ENCODE assay signal across 9 mouse cellular contexts in the genomic region with DNA sequence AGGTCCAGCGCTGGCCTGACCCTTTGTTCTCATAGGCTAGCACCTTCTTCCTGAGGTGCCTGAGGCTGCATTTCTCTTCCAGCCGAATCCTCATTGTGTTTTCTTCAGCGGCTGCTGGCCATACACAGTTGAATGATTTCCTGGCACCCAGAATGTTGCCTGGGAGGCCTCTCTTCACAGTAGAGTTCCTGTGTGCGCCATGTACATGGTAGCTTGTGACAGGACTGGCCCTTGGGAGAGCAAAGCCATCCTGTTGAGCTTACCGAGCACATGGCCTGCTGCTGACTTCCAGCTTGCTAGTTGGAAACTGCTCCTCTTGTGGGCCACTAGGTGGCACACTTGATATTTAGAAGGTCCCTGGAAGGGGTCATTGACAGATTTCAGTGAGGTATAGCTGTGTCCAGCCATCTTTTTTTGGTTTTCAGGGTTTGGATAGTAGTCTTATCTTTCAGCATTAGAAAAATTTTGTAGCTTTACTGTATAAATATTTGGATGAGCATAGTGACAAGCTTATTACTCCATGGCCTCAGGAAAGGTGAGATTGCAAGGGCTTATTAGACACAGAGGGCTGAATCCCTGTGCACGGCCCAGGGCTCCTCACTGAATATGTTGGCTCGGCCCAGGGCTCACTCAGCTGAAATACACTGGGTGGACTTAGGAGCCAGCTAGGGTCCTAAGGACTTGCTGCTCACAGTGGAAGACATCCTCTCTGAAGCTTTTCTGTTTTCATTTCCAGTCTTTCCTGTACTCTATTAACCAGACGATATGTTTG. TPM values are rescaled to one million over a fixed set of nuclear protein-coding genes. Genes with fewer than 3 reads are reported as not detected.
DNase-seq lines count a peak whose midpoint lies in the region; ATAC-seq and TF ChIP-seq lines count a peak whose summit lies in the region.
"Had no signal": no experiment of that assay in that cellular context is flagged by ENCODE, and none has a peak within 500 bp of the region (broad histone marks: within the 10 kb centered on the region; RNA-seq: fewer than 3 reads in every experiment).

No protein-coding gene starts in this region.

- H3K9ac ChIP-seq in heart, postnatal 0 days (replicated peaks; ENCODE audit: low read depth, low read length): no peak overlapping the region
- no peak overlapping the region for H3K9ac ChIP-seq in midbrain, postnatal 0 days (replicated peaks; ENCODE audit: low read length, poor library complexity, severe bottlenecking)
- H3K9ac ChIP-seq: limb, embryonic 15.5 days had no signal

- H3K9me3 ChIP-seq in E14TG2a.4 (ENCODE audit: low read length): no peaks in the 10 kb centered on the region
- H3K9me3 ChIP-seq in heart, postnatal 0 days (replicated peaks; ENCODE audit: control insufficient read depth, low read length): no peaks in the 10 kb centered on the region
- no peaks in the 10 kb centered on the region for H3K9me3 ChIP-seq in midbrain, postnatal 0 days (ENCODE audit: low read length)
- H3K9me3 ChIP-seq: limb, embryonic 15.5 days had no signal

- TF ChIP-seq EP300 in heart, postnatal 0 days (IDR thresholded peaks at IDR 0.05; ENCODE audit: low read depth): no peak

- no peak overlapping the region for H3K4me2 ChIP-seq in heart, postnatal 0 days (ENCODE audit: low read depth, low read length)
- no peak overlapping the region for H3K4me2 ChIP-seq in midbrain, postnatal 0 days (ENCODE audit: low read depth, low read length, poor library complexity, severe bottlenecking)
- H3K4me2 ChIP-seq: limb, embryonic 15.5 days had no signal

- no peak overlapping the region for H3K27ac ChIP-seq in heart, postnatal 0 days (ENCODE audit: low read depth)
- no peak overlapping the region for H3K27ac ChIP-seq in midbrain, postnatal 0 days (ENCODE audit: low read depth, low read length)
- H3K27ac ChIP-seq: limb, embryonic 15.5 days had no signal

- H3K27me3 ChIP-seq in E14TG2a.4 (ENCODE audit: insufficient read depth, low read length): no peaks in the 10 kb centered on the region
- H3K27me3 ChIP-seq in heart, postnatal 0 days (ENCODE audit: control insufficient read depth, insufficient read depth, low read length): no peaks in the 10 kb centered on the region
- H3K27me3 ChIP-seq in midbrain, postnatal 0 days (ENCODE audit: insufficient read depth, low read length): no peaks in the 10 kb centered on the region
- H3K27me3 ChIP-seq: limb, embryonic 15.5 days had no signal

- peaks cover 17% of the 10 kb centered on the region for H3K4me1 ChIP-seq in E14TG2a.4 (replicated peaks; ENCODE audit: low read depth, low read length)
- H3K4me1 ChIP-seq in heart, postnatal 0 days (ENCODE audit: control insufficient read depth, insufficient read depth): no peaks in the 10 kb centered on the region
- H3K4me1 ChIP-seq in midbrain, postnatal 0 days (ENCODE audit: insufficient read depth, low read length): no peaks in the 10 kb centered on the region
- H3K4me1 ChIP-seq: limb, embryonic 15.5 days had no signal

- TF ChIP-seq CTCF in E14TG2a.4 (conservative IDR thresholded peaks at IDR 0.05; ENCODE audit: low read length): peak; percentile 73
- peak; percentile 92 for TF ChIP-seq CTCF in heart, postnatal 0 days (IDR thresholded peaks at IDR 0.05; ENCODE audit: low read depth)
- TF ChIP-seq CTCF in midbrain, postnatal 0 days (IDR thresholded peaks at IDR 0.05): peak; percentile 94

- no peak overlapping the region for H3K4me3 ChIP-seq in E14TG2a.4 (replicated peaks; ENCODE audit: low read length)
- H3K4me3 ChIP-seq in heart, postnatal 0 days (ENCODE audit: low read depth, low read length): no peak overlapping the region
- no peak overlapping the region for H3K4me3 ChIP-seq in midbrain, postnatal 0 days (ENCODE audit: low read depth, low read length)
- H3K4me3 ChIP-seq: limb, embryonic 15.5 days had no signal

- 64% methylated on average over 8 of the region's 8 CpGs for WGBS in heart, postnatal 0 days
- 65% methylated on average over 8 of the region's 8 CpGs for WGBS in midbrain, postnatal 0 days

- peak; percentile 66 for ATAC-seq in heart, postnatal 0 days (ENCODE audit: insufficient read depth, low read depth)
- ATAC-seq in midbrain, postnatal 0 days (ENCODE audit: low FRiP score): peak; percentile 58; the same call in 1 of the 2 replicates

- H3K36me3 ChIP-seq in E14TG2a.4 (ENCODE audit: insufficient read depth, low read length): peaks cover 88% of the 10 kb centered on the region
- H3K36me3 ChIP-seq in heart, postnatal 0 days (replicated peaks; ENCODE audit: control insufficient read depth, insufficient read depth, low read length): peaks cover 55% of the 10 kb centered on the region
- H3K36me3 ChIP-seq in midbrain, postnatal 0 days (ENCODE audit: insufficient read depth, low read length): peaks cover 43% of the 10 kb centered on the region

- peak; percentile 56 for DNase-seq in gastrocnemius, adult 18-20 months (ENCODE audit: low spot score)
- no peak for DNase-seq in gastrocnemius, postnatal 4 days (ENCODE audit: low spot score in 2 of 2)
- peak; percentile 66 for DNase-seq in cerebellum, adult 9-11 months
- DNase-seq in heart, postnatal 0 days (ENCODE audit: low spot score): peak; percentile 87
- peak; percentile 61 to 72 for DNase-seq in kidney, postnatal 36 days
- peak; percentile 88 for DNase-seq in midbrain, postnatal 0 days (ENCODE audit: low spot score)
- no peak for DNase-seq in spleen, postnatal 14 days (ENCODE audit: low spot score in 2 of 2)

RNA-seq across cellular contexts. Expression of a gene that starts 28.5 kb away (rescaled TPM):
- total RNA-seq in gastrocnemius, adult 18-20 months (2021): 1 to 10 TPM; 8.4 TPM
- total RNA-seq in gastrocnemius, postnatal 4 days (2021): 10 to 100 TPM; 15.6 to 17.4 TPM
- 23.0 and 27.9 TPM in 2 replicates for total RNA-seq in heart, postnatal 0 days (2014; rRNA removed; ENCODE audit: low replicate concordance)
- polyA plus RNA-seq in heart, postnatal 0 days (2015; fragmentation: Nextera tagmentation; extraction: Ambion mirVana): 10.6 and 17.9 TPM in 2 replicates
- total RNA-seq in midbrain, postnatal 0 days (2014; rRNA removed): 37.1 and 51.6 TPM in 2 replicates
- polyA plus RNA-seq in midbrain, postnatal 0 days (2015; fragmentation: Nextera tagmentation; extraction: Ambion mirVana): 22.4 and 24.8 TPM in 2 replicates

RNA-seq across cellular contexts. Expression of a gene that starts 33.3 kb away (rescaled TPM):
- total RNA-seq in gastrocnemius, adult 18-20 months (2021): not detected
- total RNA-seq in gastrocnemius, postnatal 4 days (2021): under 1 TPM in 1 of 2 experiments, not detected in 1; 0.44 TPM
- total RNA-seq in heart, postnatal 0 days (2014; rRNA removed; ENCODE audit: low replicate concordance): not detected in 2 replicates
- not detected in 2 replicates for polyA plus RNA-seq in heart, postnatal 0 days (2015; fragmentation: Nextera tagmentation; extraction: Ambion mirVana)
- 0.19 TPM in 1 of 2 replicates, not detected in the other for total RNA-seq in midbrain, postnatal 0 days (2014; rRNA removed)
- polyA plus RNA-seq in midbrain, postnatal 0 days (2015; fragmentation: Nextera tagmentation; extraction: Ambion mirVana): 0.17 and 0.22 TPM in 2 replicates
- polyA plus RNA-seq: limb, embryonic 15.5 days had no signal

Comparison
In these comparisons a context has a peak if more than half of its experiments do, and no peak if none do; other contexts are left out.
1. DNase-seq: peak in gastrocnemius, adult 18-20 months (single experiment), cerebellum, adult 9-11 months (single experiment), heart, postnatal 0 days (single experiment), kidney, postnatal 36 days (2 of 2) and midbrain, postnatal 0 days (single experiment); none in gastrocnemius, postnatal 4 days (0 of 2) and spleen, postnatal 14 days (0 of 2).
2. Peak in every context shown above with its lines, with median percentiles within 50 percentile points of each other: CTCF ChIP-seq.